Mouse (Mus musculus): ENCODE data around the gene Mlxipl. TPM values are rescaled to one million over a fixed set of nuclear protein-coding genes. Genes with fewer than 3 reads are reported as not detected.

Gene Mlxipl
- polyA plus RNA-seq, 1 experiment from 2014 or later, result 2.5 TPM

DNA sequence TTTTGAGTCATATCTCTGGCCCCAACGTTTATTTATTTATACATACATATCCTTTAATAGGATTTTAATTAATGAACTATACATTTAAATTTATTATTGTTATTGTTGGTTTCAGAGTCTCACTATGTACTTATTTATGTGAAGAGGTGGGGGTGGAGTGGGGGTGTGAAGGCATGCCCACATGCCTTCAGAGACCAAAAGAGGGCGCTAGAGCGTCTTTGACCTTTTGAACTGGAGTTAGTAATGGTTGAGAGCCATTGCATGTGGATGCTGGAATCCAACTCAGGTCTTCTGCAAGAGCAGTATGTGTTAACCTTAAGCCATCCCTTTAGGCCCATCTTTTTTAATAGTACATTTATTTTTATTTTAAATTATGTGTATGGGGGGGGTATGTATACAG lies 95.9 kb downstream of the Mlxipl start:
- H3K4me1 ChIP-seq (replicated peaks), result peaks cover 18% of the 10 kb centered on the region
- no peak for ATAC-seq (ENCODE audit: insufficient number of reproducible peaks, insufficient read depth, low FRiP score, low TSS enrichment, low read depth)
- no peak overlapping the region for H3K4me2 ChIP-seq
- H3K9me3 ChIP-seq, result no peaks in the 10 kb centered on the region
- H3K36me3 ChIP-seq, result peaks cover 37% of the 10 kb centered on the region
- no peak overlapping the region for H3K27ac ChIP-seq
- 43% methylated on average over 3 of the region's 3 CpGs for WGBS
- no peak overlapping the region for H3K9ac ChIP-seq (replicated peaks)
- H3K4me3 ChIP-seq (replicated peaks), result no peak overlapping the region
- no peaks in the 10 kb centered on the region for H3K27me3 ChIP-seq

DNA sequence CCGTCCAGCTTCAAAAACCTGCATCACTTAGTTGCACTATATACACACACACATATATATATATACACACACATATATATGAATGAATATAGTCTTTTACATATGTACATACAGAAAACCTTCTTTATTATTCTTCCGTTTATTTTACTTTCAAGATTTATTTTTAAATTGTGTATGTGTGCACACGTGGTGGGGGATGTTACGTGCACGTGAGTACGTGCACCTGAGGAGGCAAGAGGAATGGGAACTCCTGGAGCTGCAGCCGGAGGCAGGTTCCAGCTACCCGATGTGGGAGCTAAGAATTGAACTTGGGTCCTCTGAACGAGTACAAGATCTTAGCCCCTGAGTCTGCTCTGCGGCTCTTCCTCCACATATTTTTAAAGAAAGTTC lies 96.5 kb downstream of the Mlxipl start:
- no peak for ATAC-seq (ENCODE audit: insufficient number of reproducible peaks, insufficient read depth, low FRiP score, low TSS enrichment, low read depth)
- Histone ChIP-seq H3K4me3 (replicated peaks) (peak overlapping the region; percentile 98), H3K36me3 (peaks cover 33% of the 10 kb centered on the region), H3K4me1 (replicated peaks) (peaks cover 20% of the 10 kb centered on the region), H3K4me2 (peak overlapping the region; percentile 73), H3K9ac (replicated peaks) (peak overlapping the region; percentile 98), H3K27ac (peak overlapping the region; percentile 99), H3K9me3 (no peaks in the 10 kb centered on the region), H3K27me3 (no peaks in the 10 kb centered on the region)
- 21% methylated on average over 10 of the region's 10 CpGs for WGBS

DNA sequence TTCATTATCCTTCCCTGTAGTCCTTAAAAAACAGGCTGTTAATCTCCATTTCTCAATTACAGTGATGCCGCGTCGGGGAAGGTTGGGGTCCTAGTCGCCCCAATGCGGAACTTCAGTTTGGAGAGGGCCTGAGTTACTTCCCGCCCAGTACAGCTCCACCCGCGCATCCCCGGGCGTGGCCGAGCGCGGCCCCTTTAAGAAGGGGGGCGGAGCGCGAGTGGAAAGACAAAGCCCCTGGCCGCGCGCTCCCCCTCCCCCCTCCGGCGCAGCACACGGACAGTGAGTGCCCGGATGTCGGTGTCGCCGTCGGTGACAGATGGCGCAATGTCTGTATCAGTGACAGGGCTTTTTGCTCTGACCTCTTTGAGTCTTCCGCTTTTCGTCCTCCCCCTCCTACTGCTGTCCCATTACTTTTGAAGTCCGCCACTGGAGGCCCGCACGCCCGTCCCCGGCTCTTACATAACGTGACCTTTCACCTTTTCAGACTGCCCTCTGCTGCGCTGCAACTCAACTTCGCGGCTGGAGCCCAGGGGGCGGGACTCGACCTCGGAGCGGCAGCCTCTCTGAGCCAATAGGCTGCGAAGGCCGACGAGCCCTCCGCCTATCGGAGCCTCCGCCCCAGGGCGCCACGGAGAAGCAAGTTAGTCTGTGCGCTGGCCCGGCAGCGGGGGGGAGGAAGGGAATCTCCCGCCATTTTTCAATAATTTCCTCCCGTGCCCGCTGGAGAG lies 97.1 kb downstream of the Mlxipl start, which contains the start of gene Baz1b:
Gene Baz1b (plus strand): TSS at position 644 of the 728 bp plus-strand sequence.
- Histone ChIP-seq H3K36me3 (peaks cover 34% of the 10 kb centered on the region), H3K4me3 (replicated peaks) (peak within 1 kb of the TSS; percentile 98), H3K27me3 (no peaks in the 10 kb centered on the region), H3K4me1 (replicated peaks) (peaks cover 20% of the 10 kb centered on the region), H3K4me2 (peak within 1 kb of the TSS; percentile 73), H3K9ac (replicated peaks) (peak within 1 kb of the TSS; percentile 98), H3K9me3 (no peaks in the 10 kb centered on the region), H3K27ac (peak within 1 kb of the TSS; percentile 99)
- peak; percentile 97 for ATAC-seq (ENCODE audit: insufficient number of reproducible peaks, insufficient read depth, low FRiP score, low TSS enrichment, low read depth)
- under 1% methylated on average over 57 of the region's 57 CpGs for WGBS

DNA sequence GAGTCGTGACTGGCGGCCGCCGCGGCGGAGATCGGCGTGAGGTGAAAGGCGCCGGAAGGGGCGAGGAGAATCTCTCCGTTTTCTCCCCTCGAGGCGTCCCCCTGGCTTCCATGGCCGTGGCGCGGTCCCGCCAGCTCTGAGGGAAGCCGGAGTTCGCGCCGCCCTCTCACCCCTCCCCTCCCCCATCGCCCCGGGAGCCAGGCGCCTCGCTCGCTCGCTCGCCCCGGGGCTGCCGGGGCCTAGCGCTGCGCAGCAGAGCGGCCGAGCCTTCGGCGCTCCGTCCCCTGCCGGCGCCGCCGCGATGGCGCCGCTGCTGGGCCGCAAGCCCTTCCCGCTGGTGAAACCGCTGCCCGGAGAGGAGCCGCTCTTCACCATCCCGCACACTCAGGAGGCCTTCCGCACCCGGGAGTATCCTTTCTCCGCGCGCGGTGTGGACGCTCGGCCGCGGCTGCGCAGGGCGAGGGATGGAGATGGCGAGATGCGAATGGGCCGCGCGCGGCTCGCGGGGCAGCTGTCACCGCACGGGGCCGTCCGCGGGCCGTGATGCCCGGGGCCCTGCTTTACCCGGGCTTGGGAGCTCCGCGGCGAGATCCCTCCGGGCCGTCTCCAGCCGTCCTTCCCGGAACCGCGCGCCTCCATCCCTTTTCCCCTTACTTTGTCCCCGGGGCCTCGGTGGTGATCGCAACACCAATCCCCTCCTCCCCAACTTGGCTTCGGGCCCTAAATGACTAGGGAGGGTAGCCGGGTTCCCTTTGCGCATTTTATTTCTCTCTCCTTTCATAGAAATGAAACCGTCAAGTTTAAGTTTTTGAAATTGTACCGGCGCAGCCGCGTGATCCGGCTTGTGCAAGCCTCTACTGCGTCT lies 97.9 kb downstream of the Mlxipl start:
- ATAC-seq (ENCODE audit: insufficient number of reproducible peaks, insufficient read depth, low FRiP score, low TSS enrichment, low read depth), result peak; percentile 32
- no peaks in the 10 kb centered on the region for H3K27me3 ChIP-seq
- under 1% methylated on average over 92 of the region's 102 CpGs for WGBS
- peak overlapping the region; percentile 99 for H3K27ac ChIP-seq
- peaks cover 33% of the 10 kb centered on the region for H3K36me3 ChIP-seq
- H3K4me2 ChIP-seq, result peak overlapping the region; percentile 73
- H3K4me3 ChIP-seq (replicated peaks), result peak overlapping the region; percentile 98
- H3K9ac ChIP-seq (replicated peaks), result peak overlapping the region; percentile 98
- peaks cover 24% of the 10 kb centered on the region for H3K4me1 ChIP-seq (replicated peaks)
- no peaks in the 10 kb centered on the region for H3K9me3 ChIP-seq

Other genes starting within 250 kb of the Mlxipl start
- gene Tmem270, start 183.2 kb upstream of the Mlxipl start, polyA plus RNA-seq (2016; fragmentation: Nextera tagmentation; extraction: Ambion mirVana), result not detected in 2 replicates
- 2.1 and 2.5 TPM in 2 replicates for gene Cldn13, start 174.4 kb upstream of the Mlxipl start, polyA plus RNA-seq (2016; fragmentation: Nextera tagmentation; extraction: Ambion mirVana)
- 17.8 and 19.7 TPM in 2 replicates for gene Mettl27, start 157.5 kb upstream of the Mlxipl start, polyA plus RNA-seq (2016; fragmentation: Nextera tagmentation; extraction: Ambion mirVana)
- 7.7 and 10.1 TPM in 2 replicates for gene Cldn4, start 143.0 kb upstream of the Mlxipl start, polyA plus RNA-seq (2016; fragmentation: Nextera tagmentation; extraction: Ambion mirVana)
- 4.7 and 5.8 TPM in 2 replicates for gene Cldn3, start 103.7 kb upstream of the Mlxipl start, polyA plus RNA-seq (2016; fragmentation: Nextera tagmentation; extraction: Ambion mirVana)
- gene Abhd11, start 80.7 kb upstream of the Mlxipl start, polyA plus RNA-seq (2016; fragmentation: Nextera tagmentation; extraction: Ambion mirVana), result 32.6 and 36.7 TPM in 2 replicates
- gene Stx1a, start 66.4 kb upstream of the Mlxipl start, polyA plus RNA-seq (2016; fragmentation: Nextera tagmentation; extraction: Ambion mirVana), result 9.7 and 10.8 TPM in 2 replicates
- 31.1 and 31.3 TPM in 2 replicates for gene Dnajc30, start 25.7 kb upstream of the Mlxipl start, polyA plus RNA-seq (2016; fragmentation: Nextera tagmentation; extraction: Ambion mirVana)
- 150 and 151 TPM in 2 replicates for gene Bud23, start 24.9 kb upstream of the Mlxipl start, polyA plus RNA-seq (2016; fragmentation: Nextera tagmentation; extraction: Ambion mirVana)
- 22.8 and 25.2 TPM in 2 replicates for gene Vps37d, start 11.6 kb upstream of the Mlxipl start, polyA plus RNA-seq (2016; fragmentation: Nextera tagmentation; extraction: Ambion mirVana)
- 30.1 and 30.2 TPM in 2 replicates for gene Tbl2, start 59.8 kb downstream of the Mlxipl start, polyA plus RNA-seq (2016; fragmentation: Nextera tagmentation; extraction: Ambion mirVana)
- 43.2 and 45.0 TPM in 2 replicates for gene Bcl7b, start 78.4 kb downstream of the Mlxipl start, polyA plus RNA-seq (2016; fragmentation: Nextera tagmentation; extraction: Ambion mirVana)
- 72.8 and 73.6 TPM in 2 replicates for gene Baz1b, start 97.4 kb downstream of the Mlxipl start, polyA plus RNA-seq (2016; fragmentation: Nextera tagmentation; extraction: Ambion mirVana)
- 9.2 and 10.3 TPM in 2 replicates for gene Fzd9, start 161.3 kb downstream of the Mlxipl start, polyA plus RNA-seq (2016; fragmentation: Nextera tagmentation; extraction: Ambion mirVana)